Mouse (Mus musculus) kidney, postnatal 4 days (tissue): ENCODE data around the gene Foxa3.

Experiments
- DNase-seq, 2 experiments: peaks; one replicate each; pipeline ENCODE4 v3.0.0; 2021; ENCODE audit warnings: mixed read lengths in 2 of 2

Gene Foxa3

GRCm38 (mm10) chr7:18998835-18999234 is 24.5 kb downstream of the Foxa3 start:
- no peak for DNase-seq

- DNase-seq, result no peak
Observed at GRCm38 (mm10) chr7:18993036-18993435, 30.3 kb downstream of the Foxa3 start.

- DNase-seq, result peak; percentile 43 to 51
Observed at GRCm38 (mm10) chr7:18992294-18992675, 31.1 kb downstream of the Foxa3 start.

- DNase-seq, result peak; percentile 37 to 42
Observed at GRCm38 (mm10) chr7:18991660-18992293, 31.6 kb downstream of the Foxa3 start.

GRCm38 (mm10) chr7:18990601-18991295 is 32.6 kb downstream of the Foxa3 start, which contains the start of gene Mypop:
Mypop (plus strand) TSS chr7:18991245.
- DNase-seq, result peak; percentile 99 to 100

- peak in 1 of 2 experiments; percentile 37 for DNase-seq
Observed at GRCm38 (mm10) chr7:18989995-18990394, 33.3 kb downstream of the Foxa3 start.

GRCm38 (mm10) chr7:18988780-18989179 is 34.6 kb downstream of the Foxa3 start:
- DNase-seq, result no peak

- DNase-seq, result no peak
Observed at GRCm38 (mm10) chr7:18987747-18988146, 35.6 kb downstream of the Foxa3 start.

- no peak for DNase-seq
Observed at GRCm38 (mm10) chr7:18987100-18987499, 36.2 kb downstream of the Foxa3 start, which contains the start of gene Nanos2. Nanos2 (plus strand) TSS chr7:18987400.

- no peak for DNase-seq
Observed at GRCm38 (mm10) chr7:18986503-18986902, 36.8 kb downstream of the Foxa3 start.

GRCm38 (mm10) chr7:18978381-18978780 is 45.0 kb downstream of the Foxa3 start:
- no peak for DNase-seq

GRCm38 (mm10) chr7:18970956-18971355 is 52.4 kb downstream of the Foxa3 start:
- peak in 1 of 2 experiments; percentile 14 for DNase-seq

GRCm38 (mm10) chr7:18967603-18968002 is 55.7 kb downstream of the Foxa3 start:
- no peak for DNase-seq

- no peak for DNase-seq
Observed at GRCm38 (mm10) chr7:18965312-18965711, 58.0 kb downstream of the Foxa3 start.

GRCm38 (mm10) chr7:18963294-18963843 is 60.0 kb downstream of the Foxa3 start:
- DNase-seq, result peak; percentile 18 to 23
